Mouse (Mus musculus): ENCODE measurements at regions not wholly inside any gene's neighbourhood (a gene's known extent, or its start where the extent isn't known, plus 50 kb on each side); places are given as distances from the start of the nearest gene placed in this dataset.
A peak's percentile ranks its signal among the peaks of the same experiment; 100 is the strongest.

- DNase-seq (ENCODE audit: low spot score), result no peak
Measured at GRCm38 (mm10) chr14:24833211-24833610, 346.3 kb downstream of the Rps24 start.

GRCm38 (mm10) chr14:24838219-24838618, 351.3 kb downstream of the Rps24 start:
- DNase-seq (ENCODE audit: low spot score), result no peak

GRCm38 (mm10) chr14:24839056-24839455, 352.1 kb downstream of the Rps24 start:
- DNase-seq (ENCODE audit: low spot score), result no peak

- DNase-seq (ENCODE audit: low spot score), result peak; percentile 68
Measured at GRCm38 (mm10) chr14:24841715-24842496, 355.0 kb downstream of the Rps24 start.

GRCm38 (mm10) chr14:24843626-24844025, 356.7 kb downstream of the Rps24 start:
- no peak for DNase-seq (ENCODE audit: low spot score)

- peak; percentile 38 for DNase-seq (ENCODE audit: low spot score)
Measured at GRCm38 (mm10) chr14:24850491-24850890, 363.6 kb downstream of the Rps24 start.

- DNase-seq (ENCODE audit: low spot score), result no peak
Measured at GRCm38 (mm10) chr14:24854459-24854858, 367.5 kb downstream of the Rps24 start.

GRCm38 (mm10) chr14:24862171-24862570, 375.2 kb downstream of the Rps24 start:
- no peak for DNase-seq (ENCODE audit: low spot score)

- no peak for DNase-seq (ENCODE audit: low spot score)
Measured at GRCm38 (mm10) chr14:24862661-24863060, 375.7 kb downstream of the Rps24 start.

GRCm38 (mm10) chr14:24863116-24863515, 376.2 kb downstream of the Rps24 start:
- DNase-seq (ENCODE audit: low spot score), result no peak

- no peak for DNase-seq (ENCODE audit: low spot score)
Measured at GRCm38 (mm10) chr14:24865579-24866230, 378.8 kb downstream of the Rps24 start.

GRCm38 (mm10) chr14:24867816-24868215, 380.9 kb downstream of the Rps24 start:
- no peak for DNase-seq (ENCODE audit: low spot score)

- DNase-seq (ENCODE audit: low spot score), result no peak
Measured at GRCm38 (mm10) chr14:24868756-24869155, 381.8 kb downstream of the Rps24 start.

GRCm38 (mm10) chr14:24870246-24870645, 383.3 kb downstream of the Rps24 start:
- no peak for DNase-seq (ENCODE audit: low spot score)

- DNase-seq (ENCODE audit: low spot score), result no peak
Measured at GRCm38 (mm10) chr14:24871392-24871998, 384.6 kb downstream of the Rps24 start.

- no peak for DNase-seq (ENCODE audit: low spot score)
Measured at GRCm38 (mm10) chr14:24872931-24873330, 386.0 kb downstream of the Rps24 start.

- no peak for DNase-seq (ENCODE audit: low spot score)
Measured at GRCm38 (mm10) chr14:24873406-24873805, 386.5 kb downstream of the Rps24 start.

GRCm38 (mm10) chr14:24874426-24875155, 387.7 kb downstream of the Rps24 start:
- no peak for DNase-seq (ENCODE audit: low spot score)

- no peak for DNase-seq (ENCODE audit: low spot score)
Measured at GRCm38 (mm10) chr14:24875156-24875545, 388.2 kb downstream of the Rps24 start.

- DNase-seq (ENCODE audit: low spot score), result no peak
Measured at GRCm38 (mm10) chr14:24875934-24876333, 389.0 kb downstream of the Rps24 start.

GRCm38 (mm10) chr14:24876508-24876907, 389.6 kb downstream of the Rps24 start:
- no peak for DNase-seq (ENCODE audit: low spot score)

GRCm38 (mm10) chr14:24877853-24878252, 390.9 kb downstream of the Rps24 start:
- no peak for DNase-seq (ENCODE audit: low spot score)
